Mouse (Mus musculus) adrenal gland, postnatal 10 days (tissue): Measurements from ENCODE around the gene Lrrc63. TPM values are rescaled to one million over a fixed set of nuclear protein-coding genes. Genes with fewer than 3 reads are reported as not detected.

Source experiments
- total RNA-seq, 2 experiments: library from RNA; stranded (reverse); gene quantifications; 2 replicates each; pipeline ENCODE4 v1.2.3; 2021

Gene Lrrc63
- total RNA-seq, 2 experiments from 2014 or later, result not detected

Other genes starting within 250 kb of the Lrrc63 start
- 10 to 100 TPM; 13.7 to 16.2 TPM for gene Lrch1, start 183.0 kb downstream of the Lrrc63 start, total RNA-seq
- 1 to 10 TPM; 1.4 to 1.8 TPM for gene Rubcnl, start 114.9 kb downstream of the Lrrc63 start, total RNA-seq
- 10 to 100 TPM; 24.7 to 28.1 TPM for gene Lcp1, start 220 bp upstream of the Lrrc63 start, total RNA-seq
- gene Cpb2, start 111.4 kb upstream of the Lrrc63 start, total RNA-seq, result 10 to 100 TPM; 21.6 to 49.2 TPM
- 10 to 100 TPM; 24.8 to 29.4 TPM for gene Zc3h13, start 153.5 kb upstream of the Lrrc63 start, total RNA-seq